Mouse (Mus musculus) spleen, adult 2 months (tissue): ENCODE results near the gene Cd81.

ENCODE experiments used
- CTCF ChIP-seq: fragments of 200-500 bp; IDR thresholded peaks from 2 replicates; pipeline ENCODE4 v1.5.1; 2011; ENCODE audit warnings: mild to moderate bottlenecking, inconsistent platforms; ENCODE audit not compliant: insufficient read depth, insufficient read length, insufficient replicate concordance; ENCODE audit errors: extremely low read depth
- POLR2A ChIP-seq: fragments of 200-500 bp; IDR thresholded peaks from 2 replicates; pipeline ENCODE4 v1.6.1; 2011; ENCODE audit warnings: low read depth, low read length, inconsistent platforms

DNA sequence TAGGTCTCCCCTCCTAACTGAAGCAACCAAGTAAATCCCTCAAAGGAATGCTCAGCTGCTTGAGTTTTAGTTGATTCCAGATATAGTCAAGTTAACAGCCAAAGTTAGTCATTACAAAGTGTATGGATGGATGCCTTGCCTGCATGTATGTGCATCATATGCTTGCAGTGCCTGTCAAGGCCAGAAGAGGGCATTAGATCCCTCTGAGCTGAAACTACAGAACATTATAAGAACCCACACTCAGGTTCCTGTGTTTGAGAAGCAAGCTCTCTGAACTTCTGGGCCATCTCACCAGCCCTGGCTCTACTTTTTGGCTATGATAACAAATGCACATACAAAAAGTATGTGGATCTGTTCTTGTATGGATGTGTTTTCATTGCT is 7.7 kb upstream of the Cd81 start:
- TF ChIP-seq CTCF: no peak
- no peak for TF ChIP-seq POLR2A
